Mouse (Mus musculus) C2C12 (cell line): ENCODE measurements at regions not wholly inside any gene's neighbourhood (a gene's known extent, or its start where the extent isn't known, plus 50 kb on each side); places are given as distances from the start of the nearest gene placed in this dataset.

Experiments
- CEBPB ChIP-seq: IDR thresholded peaks from one replicate; pipeline ENCODE4 v1.6.1; 2011; ENCODE audit warnings: low read depth, mild to moderate bottlenecking, control low read depth, moderate library complexity
- CTCF ChIP-seq: IDR thresholded peaks from one replicate; pipeline ENCODE4 v1.5.1; 2011; ENCODE audit not compliant: control insufficient read depth, insufficient read depth, insufficient read length
- MAX ChIP-seq: IDR thresholded peaks from one replicate; pipeline ENCODE4 v1.6.1; 2011; ENCODE audit warnings: mild to moderate bottlenecking, control low read depth

DNA sequence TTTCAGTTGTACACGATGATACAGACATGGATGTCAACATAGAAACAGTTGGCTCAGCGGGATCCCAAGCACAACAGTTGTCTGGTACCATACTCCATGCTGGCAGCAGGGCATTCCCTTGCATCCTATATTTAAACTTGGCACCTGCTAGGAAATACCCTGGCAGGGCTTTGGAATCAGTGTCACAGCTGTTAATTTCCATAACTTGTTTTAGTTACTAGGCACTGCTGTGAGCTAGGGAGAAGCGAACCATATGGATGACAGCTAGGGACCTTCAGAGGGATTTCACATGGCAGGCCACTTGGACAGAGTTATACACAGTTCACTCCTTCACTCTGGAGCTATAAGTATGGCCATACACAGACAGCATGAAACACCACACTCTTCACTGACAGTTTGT is 100.0 kb downstream of the Rgs2 start:
- TF ChIP-seq CTCF (no peak), MAX (no peak), CEBPB (no peak)
